Mouse (Mus musculus): ENCODE measurements around the gene Plxnd1. TPM values are rescaled to one million over a fixed set of nuclear protein-coding genes. Genes with fewer than 3 reads are reported as not detected.

Plxnd1 gene
- polyA plus RNA-seq, 1 experiment, result 24.2 TPM

GRCm38 (mm10) chr6:115932391-115932790 is 62.4 kb downstream of the Plxnd1 start:
- peaks cover 9% of the 10 kb centered on the region; the same call in 1 of the 2 replicates for H3K4me1 ChIP-seq (ENCODE audit: control insufficient read depth, insufficient read depth, low read length)
- WGBS, result 97% methylated on average over 3 of the region's 3 CpGs
- no peak for DNase-seq
- no peak overlapping the region for H3K27ac ChIP-seq (ENCODE audit: insufficient read depth, low read length)
- TF ChIP-seq POLR2A (IDR thresholded peaks at IDR 0.05; ENCODE audit: borderline replicate concordance, insufficient read depth, low read length) (no peak), CTCF (IDR thresholded peaks at IDR 0.05; ENCODE audit: borderline replicate concordance, insufficient read depth, low read depth, low read length) (no peak)
- no peak overlapping the region for H3K4me3 ChIP-seq (replicated peaks; ENCODE audit: insufficient read depth, low read depth, low read length)
- H3K27me3 ChIP-seq (ENCODE audit: control insufficient read depth, insufficient read depth, low read length), result no peaks in the 10 kb centered on the region

GRCm38 (mm10) chr6:115931639-115932038 is 63.2 kb downstream of the Plxnd1 start, which contains the start of gene Rho:
TSS of gene Rho (plus strand) at chr6:115931748.
- 89% methylated on average over 14 of the region's 14 CpGs for WGBS
- Histone ChIP-seq H3K4me1 (ENCODE audit: control insufficient read depth, insufficient read depth, low read length) (peaks cover 9% of the 10 kb centered on the region; the same call in 1 of the 2 replicates), H3K27ac (ENCODE audit: insufficient read depth, low read length) (no peak within 1 kb of the TSS), H3K4me3 (replicated peaks; ENCODE audit: insufficient read depth, low read depth, low read length) (no peak within 1 kb of the TSS), H3K27me3 (ENCODE audit: control insufficient read depth, insufficient read depth, low read length) (no peaks in the 10 kb centered on the region)
- DNase-seq, result no peak
- TF ChIP-seq CTCF (IDR thresholded peaks at IDR 0.05; ENCODE audit: borderline replicate concordance, insufficient read depth, low read depth, low read length) (no peak), POLR2A (IDR thresholded peaks at IDR 0.05; ENCODE audit: borderline replicate concordance, insufficient read depth, low read length) (no peak)

GRCm38 (mm10) chr6:115930018-115930417 is 64.8 kb downstream of the Plxnd1 start:
- DNase-seq, result no peak
- TF ChIP-seq POLR2A (IDR thresholded peaks at IDR 0.05; ENCODE audit: borderline replicate concordance, insufficient read depth, low read length), result no peak
- TF ChIP-seq CTCF (IDR thresholded peaks at IDR 0.05; ENCODE audit: borderline replicate concordance, insufficient read depth, low read depth, low read length), result no peak
- Histone ChIP-seq H3K4me1 (ENCODE audit: control insufficient read depth, insufficient read depth, low read length) (0 out of 2 replicates have a peak, but pooled peaks cover 3% of the 10 kb centered on the region), H3K4me3 (replicated peaks; ENCODE audit: insufficient read depth, low read depth, low read length) (no peak overlapping the region), H3K27me3 (ENCODE audit: control insufficient read depth, insufficient read depth, low read length) (no peaks in the 10 kb centered on the region), H3K27ac (ENCODE audit: insufficient read depth, low read length) (no peak overlapping the region)
- WGBS, result 69% methylated on average over 5 of the region's 5 CpGs

- no peak for DNase-seq
- Histone ChIP-seq H3K4me1 (ENCODE audit: control insufficient read depth, insufficient read depth, low read length) (peaks cover 12% of the 10 kb centered on the region), H3K27me3 (ENCODE audit: control insufficient read depth, insufficient read depth, low read length) (no peaks in the 10 kb centered on the region), H3K4me3 (replicated peaks; ENCODE audit: insufficient read depth, low read depth, low read length) (no peak overlapping the region), H3K27ac (ENCODE audit: insufficient read depth, low read length) (no peak overlapping the region)
- TF ChIP-seq POLR2A (IDR thresholded peaks at IDR 0.05; ENCODE audit: borderline replicate concordance, insufficient read depth, low read length) (no peak), CTCF (IDR thresholded peaks at IDR 0.05; ENCODE audit: borderline replicate concordance, insufficient read depth, low read depth, low read length) (no peak)
- WGBS, result 74% methylated on average over 10 of the region's 10 CpGs
Observed at GRCm38 (mm10) chr6:115927292-115928242, 67.2 kb downstream of the Plxnd1 start.

GRCm38 (mm10) chr6:115926416-115926815 is 68.4 kb downstream of the Plxnd1 start:
- Histone ChIP-seq H3K27me3 (ENCODE audit: control insufficient read depth, insufficient read depth, low read length) (no peaks in the 10 kb centered on the region), H3K27ac (ENCODE audit: insufficient read depth, low read length) (no peak overlapping the region), H3K4me1 (ENCODE audit: control insufficient read depth, insufficient read depth, low read length) (peaks cover 12% of the 10 kb centered on the region), H3K4me3 (replicated peaks; ENCODE audit: insufficient read depth, low read depth, low read length) (no peak overlapping the region)
- DNase-seq, result no peak
- WGBS, result 75% methylated on average over 10 of the region's 10 CpGs
- TF ChIP-seq CTCF (IDR thresholded peaks at IDR 0.05; ENCODE audit: borderline replicate concordance, insufficient read depth, low read depth, low read length), result no peak
- no peak for TF ChIP-seq POLR2A (IDR thresholded peaks at IDR 0.05; ENCODE audit: borderline replicate concordance, insufficient read depth, low read length)

- TF ChIP-seq POLR2A (IDR thresholded peaks at IDR 0.05; ENCODE audit: borderline replicate concordance, insufficient read depth, low read length), result no peak
- no peak for TF ChIP-seq CTCF (IDR thresholded peaks at IDR 0.05; ENCODE audit: borderline replicate concordance, insufficient read depth, low read depth, low read length)
Observed at GRCm38 (mm10) chr6:115924829-115925228, 70.0 kb downstream of the Plxnd1 start.

GRCm38 (mm10) chr6:115919876-115920275 is 74.9 kb downstream of the Plxnd1 start:
- Histone ChIP-seq H3K4me1 (ENCODE audit: control insufficient read depth, insufficient read depth, low read length) (peaks cover 32% of the 10 kb centered on the region), H3K4me3 (replicated peaks; ENCODE audit: insufficient read depth, low read depth, low read length) (no peak overlapping the region), H3K27ac (ENCODE audit: insufficient read depth, low read length) (no peak overlapping the region), H3K27me3 (ENCODE audit: control insufficient read depth, insufficient read depth, low read length) (no peaks in the 10 kb centered on the region)
- TF ChIP-seq POLR2A (IDR thresholded peaks at IDR 0.05; ENCODE audit: borderline replicate concordance, insufficient read depth, low read length) (no peak), CTCF (IDR thresholded peaks at IDR 0.05; ENCODE audit: borderline replicate concordance, insufficient read depth, low read depth, low read length) (no peak)
- WGBS, result 84% methylated on average over 5 of the region's 5 CpGs
- no peak for DNase-seq

More at GRCm38 (mm10) chr6:115924829-115925228, 70.0 kb downstream of the Plxnd1 start:
- peaks cover 12% of the 10 kb centered on the region for H3K4me1 ChIP-seq (ENCODE audit: control insufficient read depth, insufficient read depth, low read length)
- DNase-seq, result no peak
- H3K27ac ChIP-seq (ENCODE audit: insufficient read depth, low read length), result no peak overlapping the region
- no peaks in the 10 kb centered on the region for H3K27me3 ChIP-seq (ENCODE audit: control insufficient read depth, insufficient read depth, low read length)
- H3K4me3 ChIP-seq (replicated peaks; ENCODE audit: insufficient read depth, low read depth, low read length), result no peak overlapping the region
- WGBS, result 82% methylated on average over 6 of the region's 6 CpGs

- no peak overlapping the region for H3K27ac ChIP-seq (ENCODE audit: insufficient read depth, low read length)
- no peak overlapping the region for H3K4me3 ChIP-seq (replicated peaks; ENCODE audit: insufficient read depth, low read depth, low read length)
- WGBS, result 100% methylated on average over 1 of the region's 1 CpGs
- TF ChIP-seq POLR2A (IDR thresholded peaks at IDR 0.05; ENCODE audit: borderline replicate concordance, insufficient read depth, low read length), result no peak
- TF ChIP-seq CTCF (IDR thresholded peaks at IDR 0.05; ENCODE audit: borderline replicate concordance, insufficient read depth, low read depth, low read length), result no peak
- no peaks in the 10 kb centered on the region for H3K27me3 ChIP-seq (ENCODE audit: control insufficient read depth, insufficient read depth, low read length)
- H3K4me1 ChIP-seq (ENCODE audit: control insufficient read depth, insufficient read depth, low read length), result peaks cover 37% of the 10 kb centered on the region
- DNase-seq, result no peak
Observed at GRCm38 (mm10) chr6:115918615-115919014, 76.2 kb downstream of the Plxnd1 start.

All from cerebellum, adult 2 months (tissue).